Mouse (Mus musculus) gastrocnemius, postnatal 4 days (tissue): ENCODE data around the gene Sertad3. TPM values are rescaled to one million over a fixed set of nuclear protein-coding genes. Genes with fewer than 3 reads are reported as not detected.

Source experiments
- DNase-seq, 2 experiments: peaks; one replicate each; pipeline ENCODE4 v3.0.0; 2021 to 2022; ENCODE audit warnings: low spot score in 2 of 2, mixed read lengths in 2 of 2
- long read RNA-seq, 2 experiments: library from polyadenylated mRNA; stranded (forward); transcript quantifications; one replicate each; pipeline ENCODE4 v2.0.0; 2021
- total RNA-seq, 2 experiments: library from RNA; stranded (reverse); gene quantifications; 2 replicates each; pipeline ENCODE4 v1.2.3; 2021

The Sertad3 gene
- 10 to 100 TPM; 13.0 to 13.6 TPM for total RNA-seq
- long read RNA-seq, experiment 1, transcript Sertad3-201 (2 exons, 1,329 nt) = major isoform, 15 of 17 reads
- long read RNA-seq, experiment 1, partial matches to known transcripts = 2 of 17 reads
- long read RNA-seq, experiment 1, other reads (novel, unspliced or antisense) = 0 of 17 reads
- long read RNA-seq, experiment 2, transcript Sertad3-201 (2 exons, 1,329 nt) = major isoform, 16 of 16 reads
- long read RNA-seq, experiment 2, partial matches to known transcripts = 0 of 16 reads
- long read RNA-seq, experiment 2, other reads (novel, unspliced or antisense) = 0 of 16 reads

GRCm38 (mm10) chr7:27473156-27473834, at the start of gene Sertad3:
Sertad3 (plus strand) TSS chr7:27473768.
- DNase-seq = peak; percentile 100

GRCm38 (mm10) chr7:27427387-27427786, 46.2 kb upstream of the Sertad3 start:
- no peak for DNase-seq

- no peak for DNase-seq
These were observed 45.6 kb upstream of the Sertad3 start for GRCm38 (mm10) chr7:27428002-27428401.

- no peak for DNase-seq
These were observed 44.4 kb upstream of the Sertad3 start for GRCm38 (mm10) chr7:27429135-27429534.

- DNase-seq = no peak
These were observed 40.2 kb upstream of the Sertad3 start for GRCm38 (mm10) chr7:27433349-27433748.

GRCm38 (mm10) chr7:27433794-27434193, 39.8 kb upstream of the Sertad3 start:
- no peak for DNase-seq

- no peak for DNase-seq
These were observed 36.0 kb upstream of the Sertad3 start for GRCm38 (mm10) chr7:27437544-27437943.

GRCm38 (mm10) chr7:27440014-27440413, 33.6 kb upstream of the Sertad3 start:
- DNase-seq = no peak

GRCm38 (mm10) chr7:27446051-27446450, 27.5 kb upstream of the Sertad3 start:
- DNase-seq = no peak

GRCm38 (mm10) chr7:27446521-27447418, 26.8 kb upstream of the Sertad3 start:
- no peak for DNase-seq

- DNase-seq = peak; percentile 90 to 97
These were observed 25.9 kb upstream of the Sertad3 start, which contains the start of the genes Sptbn4 and Blvrb for GRCm38 (mm10) chr7:27447419-27448286. Sptbn4 (minus strand) TSS chr7:27447686. Blvrb (plus strand) TSS chr7:27447978.

- peak; percentile 28 to 37 for DNase-seq
These were observed 25.0 kb upstream of the Sertad3 start for GRCm38 (mm10) chr7:27448421-27449206.

- DNase-seq = peak in 1 of 2 experiments; percentile 63
These were observed 24.2 kb upstream of the Sertad3 start for GRCm38 (mm10) chr7:27449256-27449862.

- no peak for DNase-seq
These were observed 22.2 kb upstream of the Sertad3 start for GRCm38 (mm10) chr7:27451359-27451758.

- no peak for DNase-seq
These were observed 21.3 kb upstream of the Sertad3 start for GRCm38 (mm10) chr7:27452206-27452770.

GRCm38 (mm10) chr7:27454461-27455121, 19.0 kb upstream of the Sertad3 start:
- no peak for DNase-seq

- no peak for DNase-seq
These were observed 18.3 kb upstream of the Sertad3 start for GRCm38 (mm10) chr7:27455273-27455672.

- no peak for DNase-seq
These were observed 15.0 kb upstream of the Sertad3 start for GRCm38 (mm10) chr7:27458614-27459013.
